Mouse (Mus musculus) naive thymus-derived CD4-positive, alpha-beta T cell, adult 2 months (primary cell): ENCODE results near the gene Tbata.

Experiments used
- DNase-seq: peaks from one replicate; pipeline ENCODE4 v3.0.0-alpha.2; 2011; ENCODE audit warnings: low read depth

The Tbata gene

GRCm38 (mm10) chr10:61211105-61211504 is 39.4 kb downstream of the Tbata start:
- no peak for DNase-seq

- peak; percentile 81 for DNase-seq
These were observed 40.0 kb downstream of the Tbata start for GRCm38 (mm10) chr10:61211743-61212142.

GRCm38 (mm10) chr10:61212817-61213216 is 41.1 kb downstream of the Tbata start:
- no peak for DNase-seq

- DNase-seq: peak; percentile 41
These were observed 43.9 kb downstream of the Tbata start for GRCm38 (mm10) chr10:61215658-61216057.

GRCm38 (mm10) chr10:61216163-61216562 is 44.4 kb downstream of the Tbata start:
- no peak for DNase-seq

DNA sequence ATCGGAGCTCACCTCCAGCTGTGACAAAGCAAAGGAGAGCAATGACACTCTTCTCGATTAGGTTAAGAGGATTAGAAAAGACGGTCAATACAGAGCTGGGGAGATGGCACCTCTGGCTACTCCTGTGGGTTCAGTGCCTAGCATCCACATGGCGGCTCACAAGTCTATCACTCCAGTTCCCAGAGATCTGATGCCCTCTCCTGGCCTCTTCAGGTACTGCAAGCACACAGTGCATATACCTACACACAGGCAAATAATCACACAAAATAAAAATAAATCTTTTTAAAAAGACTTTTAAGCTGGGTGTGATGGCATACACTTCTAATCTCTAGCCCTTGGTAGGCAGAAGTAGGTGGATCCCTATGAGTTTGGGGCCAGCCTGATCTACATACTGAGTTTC is 47.6 kb downstream of the Tbata start:
- DNase-seq: no peak

- DNase-seq: no peak
These were observed 53.9 kb downstream of the Tbata start for GRCm38 (mm10) chr10:61225694-61226093.

- DNase-seq: no peak
These were observed 55.1 kb downstream of the Tbata start for GRCm38 (mm10) chr10:61226784-61227396.

DNA sequence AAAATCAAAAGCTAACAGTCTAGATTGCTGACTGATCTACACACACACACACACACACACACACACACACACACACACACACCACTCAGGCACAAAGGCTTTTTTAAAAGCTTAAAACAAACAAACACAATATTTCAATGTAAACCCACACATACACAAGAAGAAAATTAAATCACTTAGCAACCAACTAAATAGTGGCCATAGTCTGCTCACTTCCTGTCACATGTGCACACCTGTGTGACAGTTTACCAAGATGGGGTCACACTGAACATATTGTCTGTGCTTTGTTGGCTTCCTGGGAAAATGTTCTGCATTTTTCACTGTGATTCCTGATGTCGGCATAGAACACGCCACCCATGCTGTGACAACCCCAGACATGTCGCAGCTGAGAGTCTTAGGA is 60.0 kb downstream of the Tbata start:
- peak; percentile 77 for DNase-seq

GRCm38 (mm10) chr10:61232858-61233567 is 61.3 kb downstream of the Tbata start:
- DNase-seq: peak; percentile 91

- DNase-seq: peak; percentile 41
These were observed 62.6 kb downstream of the Tbata start for GRCm38 (mm10) chr10:61234319-61234718.

DNA sequence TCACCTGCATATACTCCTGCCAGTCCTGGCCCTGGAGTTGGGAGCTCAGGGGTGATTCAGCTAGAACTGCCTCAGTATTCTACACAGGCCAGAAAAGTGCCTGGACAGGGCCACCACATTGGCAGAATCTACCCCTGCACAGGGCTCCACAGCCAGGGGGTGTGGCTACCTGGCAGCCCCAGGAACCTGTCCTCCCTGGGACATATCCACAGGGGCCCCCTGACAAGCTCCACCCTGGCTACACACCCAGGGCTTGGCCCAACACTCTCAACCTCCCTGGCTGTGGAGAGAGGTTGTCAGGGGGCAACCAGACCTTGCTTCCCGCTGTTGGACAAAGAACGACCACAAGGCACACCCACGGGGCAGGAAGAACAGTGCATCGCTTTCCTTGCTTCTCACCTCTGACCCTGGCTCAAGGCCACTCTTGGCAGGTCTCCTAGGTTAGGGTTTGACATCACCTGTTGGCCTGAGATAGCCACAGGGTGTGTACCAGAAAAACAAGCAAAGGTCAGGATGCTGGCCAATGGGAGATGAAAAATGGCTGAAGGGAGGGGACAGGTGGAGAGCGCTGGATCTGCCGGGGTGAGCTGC is 64.0 kb downstream of the Tbata start:
- no peak for DNase-seq

- no peak for DNase-seq
These were observed 65.1 kb downstream of the Tbata start for GRCm38 (mm10) chr10:61236683-61237390.

DNA sequence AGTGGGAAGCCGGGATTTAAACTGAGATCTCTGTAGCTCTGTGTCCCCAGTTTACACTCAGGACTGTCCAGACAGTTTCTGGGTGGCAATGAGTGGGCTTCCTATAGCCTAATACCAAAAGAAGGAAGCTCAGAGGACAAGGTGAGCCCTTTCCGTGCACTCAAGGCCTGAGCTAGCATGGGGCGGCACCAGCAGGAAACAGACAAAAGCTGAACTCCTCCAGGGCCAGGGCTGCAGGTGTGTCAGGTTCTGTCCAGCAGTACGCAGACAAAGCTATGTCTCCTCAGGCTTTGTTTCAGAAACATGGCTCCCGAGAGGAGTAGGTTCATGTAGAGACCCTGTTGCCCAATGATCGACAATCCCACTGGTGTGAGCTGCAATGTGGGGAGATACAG is 65.6 kb downstream of the Tbata start:
- peak; percentile 38 for DNase-seq
